Mouse (Mus musculus) embryonic fibroblast, embryonic 13.5 days (primary cell): ENCODE measurements around the gene Agpat2.

Experiments used
- CTCF ChIP-seq: IDR thresholded peaks from 2 replicates; pipeline ENCODE4 v1.5.1; 2011; ENCODE audit warnings: mild to moderate bottlenecking, control low read depth, low read length, moderate library complexity, borderline replicate concordance; ENCODE audit not compliant: insufficient read depth
- POLR2A ChIP-seq: IDR thresholded peaks from 2 replicates; pipeline ENCODE4 v1.6.1; 2011; ENCODE audit warnings: low read depth, mild to moderate bottlenecking, control low read depth, low read length, moderate library complexity

- TF ChIP-seq CTCF = no peak
- TF ChIP-seq POLR2A = no peak
Observed at GRCm38 (mm10) chr2:26576462-26576861, 27.8 kb downstream of the Agpat2 start.
